Mouse (Mus musculus): ENCODE measurements around the gene Zkscan2. TPM values are rescaled to one million over a fixed set of nuclear protein-coding genes. Genes with fewer than 3 reads are reported as not detected.

Gene Zkscan2
- 0.11 and 0.22 TPM in 2 replicates for polyA plus RNA-seq (2015; fragmentation: Nextera tagmentation; extraction: Ambion mirVana)

GRCm38 (mm10) chr7:123500239-123501219 is at the start of gene Zkscan2:
Zkscan2 (minus strand) TSS chr7:123500449.

GRCm38 (mm10) chr7:123462070-123462501 is 38.2 kb downstream of the Zkscan2 start, which contains the start of gene Aqp8:
Aqp8 (plus strand) TSS chr7:123462291.

Other genes starting within 250 kb of the Zkscan2 start
- 23.7 and 25.3 TPM in 2 replicates for gene Lcmt1, start 130.7 kb downstream of the Zkscan2 start, polyA plus RNA-seq (2015; fragmentation: Nextera tagmentation; extraction: Ambion mirVana)
- 13.8 and 14.3 TPM in 2 replicates for gene Arhgap17, start 130.5 kb downstream of the Zkscan2 start, polyA plus RNA-seq (2015; fragmentation: Nextera tagmentation; extraction: Ambion mirVana)
- 0.63 and 1.7 TPM in 2 replicates for gene Aqp8, start 38.2 kb downstream of the Zkscan2 start, polyA plus RNA-seq (2015; fragmentation: Nextera tagmentation; extraction: Ambion mirVana)